Mouse (Mus musculus): ENCODE data around the gene Pdzk1. TPM values are rescaled to one million over a fixed set of nuclear protein-coding genes. Genes with fewer than 3 reads are reported as not detected.

The Pdzk1 gene
- polyA plus RNA-seq, 1 experiment from 2014 or later: 0.06 TPM

DNA sequence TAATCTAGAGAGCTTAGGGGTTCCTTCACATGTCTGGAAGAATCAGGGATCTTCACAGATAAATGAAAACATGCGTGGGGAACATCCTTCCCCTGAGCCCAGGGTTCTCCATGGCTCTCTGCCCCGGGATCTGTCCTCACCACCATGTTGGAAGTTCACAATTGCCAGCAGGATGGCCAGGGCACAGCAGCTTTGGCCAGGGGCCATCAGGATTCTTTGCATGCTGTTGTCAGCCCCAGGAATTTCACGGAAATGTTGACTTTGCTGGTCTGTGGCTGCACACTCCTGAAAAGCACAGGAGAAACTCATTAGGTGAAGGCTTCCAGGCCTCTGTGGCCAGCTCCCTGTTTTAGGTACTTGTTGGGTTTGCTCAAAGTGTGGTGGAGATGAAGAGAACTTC, 20.4 kb upstream of the Pdzk1 start:
- TF ChIP-seq CTCF (IDR thresholded peaks at IDR 0.05): no peak
- no peak for TF ChIP-seq EP300 (IDR thresholded peaks at IDR 0.05)
- no peak for DNase-seq (ENCODE audit: low spot score)
- H3K4me1 ChIP-seq (ENCODE audit: insufficient read depth, low read depth, low read length): peaks cover 5% of the 10 kb centered on the region; the same call in 1 of the 2 replicates

DNA sequence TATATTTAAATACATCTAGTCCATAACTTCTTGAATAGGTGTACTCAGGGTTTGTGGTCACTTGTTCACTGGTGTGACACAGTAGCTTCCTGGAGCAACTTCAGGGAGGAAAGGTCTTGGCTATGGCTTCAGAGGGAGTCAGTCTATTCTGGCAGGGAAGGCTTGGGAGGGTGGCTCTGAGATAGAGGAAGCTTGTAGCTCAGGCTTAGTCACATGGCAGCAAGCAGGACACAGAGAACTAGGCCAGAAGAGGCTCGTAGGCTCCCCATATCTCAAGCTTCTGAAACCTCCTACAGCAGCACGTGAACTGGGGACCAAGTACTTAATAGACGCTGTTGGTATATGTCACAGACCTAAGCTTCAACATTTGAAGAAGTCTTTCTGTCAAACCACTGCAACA, 17.9 kb upstream of the Pdzk1 start:
- no peaks in the 10 kb centered on the region for H3K27me3 ChIP-seq (replicated peaks; ENCODE audit: insufficient read depth, low read length)
- H3K36me3 ChIP-seq (ENCODE audit: insufficient read depth, low read length): no peaks in the 10 kb centered on the region
- H3K4me3 ChIP-seq (ENCODE audit: low read depth, low read length): no peak overlapping the region
- no peak overlapping the region for H3K27ac ChIP-seq (ENCODE audit: low read length)
- no peak overlapping the region for H3K4me2 ChIP-seq (replicated peaks; ENCODE audit: low read depth, low read length)
- DNase-seq (ENCODE audit: low spot score) (no peak), ATAC-seq (no peak)
- 85% methylated on average over 3 of the region's 3 CpGs for WGBS
- no peaks in the 10 kb centered on the region for H3K9me3 ChIP-seq (ENCODE audit: low read length)
- TF ChIP-seq EP300 (IDR thresholded peaks at IDR 0.05): no peak
- no peak for TF ChIP-seq CTCF (IDR thresholded peaks at IDR 0.05)
- peaks cover 7% of the 10 kb centered on the region; the same call in 1 of the 2 replicates for H3K4me1 ChIP-seq (ENCODE audit: insufficient read depth, low read depth, low read length)
- no peak overlapping the region for H3K9ac ChIP-seq (replicated peaks; ENCODE audit: low read depth)

More for the DNA sequence above, 20.4 kb upstream of the Pdzk1 start:
- Histone ChIP-seq H3K9ac (replicated peaks; ENCODE audit: low read depth) (no peak overlapping the region), H3K4me2 (replicated peaks; ENCODE audit: low read depth, low read length) (no peak overlapping the region), H3K27me3 (replicated peaks; ENCODE audit: insufficient read depth, low read length) (no peaks in the 10 kb centered on the region), H3K4me3 (ENCODE audit: low read depth, low read length) (no peak overlapping the region), H3K27ac (ENCODE audit: low read length) (no peak overlapping the region), H3K36me3 (ENCODE audit: insufficient read depth, low read length) (no peaks in the 10 kb centered on the region), H3K9me3 (ENCODE audit: low read length) (no peaks in the 10 kb centered on the region)
- WGBS: 54% methylated on average over 3 of the region's 3 CpGs
- ATAC-seq: no peak

DNA sequence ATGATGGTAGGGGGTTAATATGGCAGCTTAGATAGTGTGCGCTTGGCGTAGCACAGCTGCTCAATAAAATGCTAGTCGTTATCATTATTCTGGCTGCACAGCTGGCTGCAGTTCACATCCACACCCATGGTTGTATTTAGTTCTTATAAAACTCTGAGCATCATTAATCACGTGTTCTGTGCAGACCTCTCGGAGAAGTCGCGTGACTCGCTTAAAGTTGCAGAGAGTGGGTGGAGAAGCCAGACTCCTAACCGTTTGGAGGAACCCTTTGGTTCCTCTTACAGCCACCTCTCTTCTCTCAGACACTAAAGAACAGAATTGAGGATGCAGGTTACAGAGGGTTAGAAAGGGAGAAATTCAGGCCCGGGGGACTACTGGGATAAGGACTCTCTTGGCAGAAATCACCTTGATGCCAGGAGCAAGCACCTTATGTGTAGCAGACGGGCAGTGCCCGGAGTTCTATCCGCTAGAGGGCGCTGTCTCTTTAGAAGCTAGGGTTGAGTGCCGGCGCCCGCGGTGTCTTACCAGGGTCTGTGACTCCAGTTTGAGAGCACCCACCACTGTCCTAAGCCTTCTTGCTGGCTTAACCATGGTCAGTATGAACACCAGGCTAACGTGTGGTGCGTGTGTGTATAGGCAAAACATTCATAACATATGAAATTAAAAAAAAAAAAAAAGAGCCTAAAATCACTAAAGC, 16.5 kb upstream of the Pdzk1 start:
- no peaks in the 10 kb centered on the region for H3K9me3 ChIP-seq (ENCODE audit: low read length)
- TF ChIP-seq EP300 (IDR thresholded peaks at IDR 0.05) (no peak), CTCF (IDR thresholded peaks at IDR 0.05) (peak; percentile 76)
- H3K4me2 ChIP-seq (replicated peaks; ENCODE audit: low read depth, low read length): peak overlapping the region; percentile 46
- H3K4me1 ChIP-seq (ENCODE audit: insufficient read depth, low read depth, low read length): peaks cover 7% of the 10 kb centered on the region; the same call in 1 of the 2 replicates
- H3K27ac ChIP-seq (ENCODE audit: low read length): no peak overlapping the region
- no peaks in the 10 kb centered on the region for H3K27me3 ChIP-seq (replicated peaks; ENCODE audit: insufficient read depth, low read length)
- ATAC-seq (peak; percentile 77), DNase-seq (ENCODE audit: low spot score) (peak; percentile 79)
- no peak overlapping the region for H3K9ac ChIP-seq (replicated peaks; ENCODE audit: low read depth)
- 26% methylated on average over 20 of the region's 20 CpGs for WGBS
- no peaks in the 10 kb centered on the region for H3K36me3 ChIP-seq (ENCODE audit: insufficient read depth, low read length)
- peak overlapping the region; percentile 17; the same call in 1 of the 2 replicates for H3K4me3 ChIP-seq (ENCODE audit: low read depth, low read length)

DNA sequence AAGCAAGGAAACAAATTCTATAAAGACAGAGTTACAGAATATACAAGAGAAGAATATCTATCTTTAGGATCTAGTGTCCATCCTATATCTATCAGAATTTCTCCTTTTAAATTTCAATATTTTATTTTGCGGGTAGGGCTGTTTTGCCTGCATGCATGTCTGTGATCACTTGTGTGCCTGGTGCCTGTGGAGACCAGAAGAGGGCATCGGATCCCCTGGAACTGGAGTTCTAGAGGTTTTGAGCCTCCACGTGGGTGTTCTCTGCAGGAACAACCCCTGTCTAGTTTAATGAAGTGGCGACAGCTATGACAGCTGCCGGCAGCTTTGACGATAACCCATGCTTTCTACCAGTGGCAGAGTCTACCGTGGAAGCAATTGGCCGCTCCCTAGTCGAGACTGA, 16.0 kb upstream of the Pdzk1 start:
- Histone ChIP-seq H3K27me3 (replicated peaks; ENCODE audit: insufficient read depth, low read length) (no peaks in the 10 kb centered on the region), H3K4me1 (ENCODE audit: insufficient read depth, low read depth, low read length) (peaks cover 7% of the 10 kb centered on the region; the same call in 1 of the 2 replicates), H3K36me3 (ENCODE audit: insufficient read depth, low read length) (no peaks in the 10 kb centered on the region), H3K4me2 (replicated peaks; ENCODE audit: low read depth, low read length) (peak overlapping the region; percentile 46), H3K9me3 (ENCODE audit: low read length) (no peaks in the 10 kb centered on the region), H3K9ac (replicated peaks; ENCODE audit: low read depth) (no peak overlapping the region), H3K4me3 (ENCODE audit: low read depth, low read length) (peak overlapping the region; percentile 17; the same call in 1 of the 2 replicates), H3K27ac (ENCODE audit: low read length) (no peak overlapping the region)
- DNase-seq (ENCODE audit: low spot score) (peak; percentile 67), ATAC-seq (peak; percentile 82)
- WGBS: 11% methylated on average over 9 of the region's 9 CpGs
- TF ChIP-seq CTCF (IDR thresholded peaks at IDR 0.05) (peak; percentile 58), EP300 (IDR thresholded peaks at IDR 0.05) (no peak)

DNA sequence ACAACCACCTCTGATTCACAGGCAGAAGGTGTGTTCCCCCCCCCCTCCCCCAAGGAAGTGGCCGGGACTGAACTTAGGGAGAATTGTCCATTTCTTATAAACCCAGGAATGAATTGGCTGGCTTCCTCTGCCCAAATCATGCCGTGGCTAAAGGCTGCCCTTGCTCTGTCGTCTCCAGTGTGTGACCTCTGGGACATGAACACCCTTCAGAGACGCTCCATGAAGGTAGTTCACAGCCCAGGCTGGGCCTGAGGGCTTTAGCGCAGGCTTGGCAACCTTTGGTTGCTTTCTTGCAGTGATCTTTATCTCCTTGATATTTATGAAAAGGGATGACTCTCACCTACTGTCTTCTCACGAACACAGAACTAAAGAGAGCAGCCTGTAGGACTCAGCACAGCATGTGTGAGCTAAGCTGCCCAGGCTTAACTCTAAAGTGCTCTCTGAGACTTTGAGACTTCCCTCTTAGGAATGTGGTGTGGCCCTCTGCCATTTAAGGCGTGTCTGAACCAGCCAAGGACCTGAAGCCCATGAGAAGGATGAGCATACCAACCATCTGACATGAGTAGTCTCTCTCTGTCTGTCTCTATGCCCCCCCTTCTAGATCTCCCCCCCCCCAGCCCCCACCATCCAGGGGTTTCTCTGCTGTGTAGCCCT, 15.4 kb upstream of the Pdzk1 start:
- Histone ChIP-seq H3K36me3 (ENCODE audit: insufficient read depth, low read length) (no peaks in the 10 kb centered on the region), H3K4me2 (replicated peaks; ENCODE audit: low read depth, low read length) (peak overlapping the region; percentile 46), H3K9ac (replicated peaks; ENCODE audit: low read depth) (no peak overlapping the region), H3K27ac (ENCODE audit: low read length) (no peak overlapping the region), H3K9me3 (ENCODE audit: low read length) (no peaks in the 10 kb centered on the region), H3K4me1 (ENCODE audit: insufficient read depth, low read depth, low read length) (peaks cover 7% of the 10 kb centered on the region; the same call in 1 of the 2 replicates), H3K27me3 (replicated peaks; ENCODE audit: insufficient read depth, low read length) (no peaks in the 10 kb centered on the region), H3K4me3 (ENCODE audit: low read depth, low read length) (no peak overlapping the region)
- peak; percentile 73 for ATAC-seq
- WGBS: 29% methylated on average over 7 of the region's 7 CpGs
- no peak for TF ChIP-seq CTCF (IDR thresholded peaks at IDR 0.05)
- TF ChIP-seq EP300 (IDR thresholded peaks at IDR 0.05): no peak
- peak; percentile 62 for DNase-seq (ENCODE audit: low spot score)

DNA sequence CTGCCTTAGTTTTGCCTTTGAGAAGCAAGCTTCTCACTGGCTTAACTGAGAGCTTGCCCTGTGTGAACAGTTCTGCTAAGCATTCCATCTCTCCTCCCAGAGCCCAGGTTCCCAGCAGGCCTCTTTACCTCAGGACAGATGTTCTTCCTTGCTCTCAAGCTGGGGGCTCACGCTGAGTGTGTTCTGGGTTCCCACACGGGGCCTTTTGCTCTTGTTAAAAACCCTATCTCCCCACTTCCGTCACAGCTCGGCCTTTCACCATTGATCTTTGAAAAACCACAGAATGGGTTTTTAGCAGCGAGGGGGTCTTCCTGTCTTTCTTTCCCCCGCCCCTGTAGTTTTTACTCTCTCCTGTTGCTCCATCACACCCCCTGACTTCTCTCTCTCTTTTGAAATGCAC, 14.7 kb upstream of the Pdzk1 start:
- Histone ChIP-seq H3K36me3 (ENCODE audit: insufficient read depth, low read length) (no peaks in the 10 kb centered on the region), H3K4me1 (ENCODE audit: insufficient read depth, low read depth, low read length) (peaks cover 7% of the 10 kb centered on the region; the same call in 1 of the 2 replicates), H3K4me2 (replicated peaks; ENCODE audit: low read depth, low read length) (no peak overlapping the region), H3K9ac (replicated peaks; ENCODE audit: low read depth) (no peak overlapping the region), H3K27me3 (replicated peaks; ENCODE audit: insufficient read depth, low read length) (no peaks in the 10 kb centered on the region), H3K4me3 (ENCODE audit: low read depth, low read length) (no peak overlapping the region), H3K9me3 (ENCODE audit: low read length) (no peaks in the 10 kb centered on the region), H3K27ac (ENCODE audit: low read length) (no peak overlapping the region)
- ATAC-seq (no peak), DNase-seq (ENCODE audit: low spot score) (no peak)
- 63% methylated on average over 6 of the region's 6 CpGs for WGBS
- TF ChIP-seq EP300 (IDR thresholded peaks at IDR 0.05): no peak
- no peak for TF ChIP-seq CTCF (IDR thresholded peaks at IDR 0.05)
